In the genomic region with DNA sequence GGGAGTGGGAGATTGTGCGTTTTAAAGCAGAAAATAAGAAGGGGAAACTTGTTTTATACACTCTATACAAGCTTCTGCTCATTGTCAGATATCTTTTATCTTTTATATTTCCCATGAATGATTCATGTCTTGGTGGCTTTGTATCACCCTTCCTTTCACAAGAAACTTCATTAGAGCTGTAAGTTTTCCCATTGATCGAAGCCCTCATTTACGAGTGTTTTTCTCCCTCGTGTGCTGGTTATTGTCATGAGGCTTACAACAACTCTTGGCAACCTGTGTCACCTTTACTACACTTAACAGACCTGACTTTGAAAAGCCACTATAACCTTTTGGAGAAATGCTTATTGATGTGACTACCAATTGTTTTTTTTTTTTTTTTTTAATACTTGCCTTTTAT, we compare ENCODE assay signal across 27 mouse cellular contexts. TPM values are rescaled to one million over a fixed set of nuclear protein-coding genes. Genes with fewer than 3 reads are reported as not detected.
DNase-seq lines count a peak whose midpoint lies in the region; ATAC-seq and TF ChIP-seq lines count a peak whose summit lies in the region.
"Had no signal": no experiment of that assay in that cellular context is flagged by ENCODE, and none has a peak within 500 bp of the region (broad histone marks: within the 10 kb centered on the region; RNA-seq: fewer than 3 reads in every experiment).

No protein-coding gene starts in this region.

- WGBS in forebrain, embryonic 10.5 days = 33% methylated on average over 4 of the region's 4 CpGs
- WGBS in forebrain, postnatal 0 days = 24% methylated on average over 4 of the region's 4 CpGs
- 15% methylated on average over 4 of the region's 4 CpGs for WGBS in midbrain, embryonic 13.5 days
- 14% methylated on average over 4 of the region's 4 CpGs for WGBS in midbrain, embryonic 15.5 days
- 13% methylated on average over 4 of the region's 4 CpGs for WGBS in hindbrain, embryonic 14.5 days

- H3K4me3 ChIP-seq in forebrain, embryonic 10.5 days = no peak overlapping the region; the same call in 1 of the 2 replicates
- no peak overlapping the region for H3K4me3 ChIP-seq in forebrain, postnatal 0 days (ENCODE audit: low read depth, low read length)
- H3K4me3 ChIP-seq in midbrain, embryonic 13.5 days (replicated peaks) = no peak overlapping the region
- no peak overlapping the region for H3K4me3 ChIP-seq in midbrain, embryonic 15.5 days
- no peak overlapping the region for H3K4me3 ChIP-seq in hindbrain, embryonic 14.5 days (replicated peaks; ENCODE audit: low read length)
- H3K4me3 ChIP-seq: embryonic facial prominence, embryonic 10.5 days; heart, embryonic 12.5 days; limb, embryonic 10.5 days; liver, embryonic 15.5 days; stomach, embryonic 15.5 days had no signal

- peak overlapping the region; percentile 95 for H3K27ac ChIP-seq in forebrain, embryonic 10.5 days
- no peak overlapping the region for H3K27ac ChIP-seq in forebrain, postnatal 0 days (ENCODE audit: low read depth, low read length)
- H3K27ac ChIP-seq in midbrain, embryonic 13.5 days = peak overlapping the region; percentile 76
- no peak overlapping the region for H3K27ac ChIP-seq in midbrain, embryonic 15.5 days
- H3K27ac ChIP-seq in hindbrain, embryonic 14.5 days = peak overlapping the region; percentile 75
- H3K27ac ChIP-seq: embryonic facial prominence, embryonic 10.5 days; limb, embryonic 10.5 days; liver, embryonic 15.5 days; stomach, embryonic 15.5 days had no signal

- peaks cover 44% of the 10 kb centered on the region for H3K27me3 ChIP-seq in forebrain, embryonic 10.5 days (ENCODE audit: poor library complexity, severe bottlenecking)
- H3K27me3 ChIP-seq in forebrain, postnatal 0 days (ENCODE audit: insufficient read depth, low read length) = peaks cover 27% of the 10 kb centered on the region
- peaks cover 74% of the 10 kb centered on the region for H3K27me3 ChIP-seq in midbrain, embryonic 13.5 days
- H3K27me3 ChIP-seq in midbrain, embryonic 15.5 days (replicated peaks) = peaks cover 47% of the 10 kb centered on the region
- peaks cover 63% of the 10 kb centered on the region for H3K27me3 ChIP-seq in hindbrain, embryonic 14.5 days (ENCODE audit: control insufficient read depth, insufficient read depth, low read length)

- no peak for ATAC-seq in forebrain, postnatal 0 days
- ATAC-seq in midbrain, embryonic 13.5 days = no peak
- no peak for ATAC-seq in midbrain, embryonic 15.5 days (replicated peaks)
- ATAC-seq in hindbrain, embryonic 14.5 days (ENCODE audit: low FRiP score) = no peak
- ATAC-seq: CD4-positive, CD25-positive, alpha-beta regulatory T cell, adult 4 months; intestine, postnatal 0 days had no signal

- peaks cover 20% of the 10 kb centered on the region for H3K36me3 ChIP-seq in forebrain, embryonic 10.5 days (replicated peaks)
- no peaks in the 10 kb centered on the region for H3K36me3 ChIP-seq in forebrain, postnatal 0 days (ENCODE audit: insufficient read depth)
- no peaks in the 10 kb centered on the region for H3K36me3 ChIP-seq in midbrain, embryonic 13.5 days
- no peaks in the 10 kb centered on the region for H3K36me3 ChIP-seq in midbrain, embryonic 15.5 days (replicated peaks)
- no peaks in the 10 kb centered on the region for H3K36me3 ChIP-seq in hindbrain, embryonic 14.5 days (replicated peaks; ENCODE audit: control insufficient read depth, insufficient read depth)
- H3K36me3 ChIP-seq: embryonic facial prominence, embryonic 10.5 days; heart, embryonic 12.5 days; liver, embryonic 15.5 days; stomach, embryonic 15.5 days had no signal

- no peak for TF ChIP-seq CTCF in forebrain, postnatal 0 days (IDR thresholded peaks at IDR 0.05; ENCODE audit: low read depth)

- DNase-seq in forebrain, embryonic 10.5 days (ENCODE audit: extremely low spot score, low spot score) = no peak
- DNase-seq in forebrain, postnatal 0 days = no peak
- peak; percentile 24 for DNase-seq in hindbrain, embryonic 14.5 days (ENCODE audit: low spot score)
- DNase-seq in lung, postnatal 14 days = no peak
- DNase-seq in thymus, postnatal 14 days = no peak
- DNase-seq: adrenal gland, postnatal 14 days; gastrocnemius, postnatal 14 days; heart, adult 11 months; heart, postnatal 10 days; liver; thymus, postnatal 4 days had no signal

- no peak overlapping the region for H3K9ac ChIP-seq in forebrain, postnatal 0 days
- H3K9ac ChIP-seq in midbrain, embryonic 13.5 days (replicated peaks) = no peak overlapping the region
- H3K9ac ChIP-seq in midbrain, embryonic 15.5 days = no peak overlapping the region
- H3K9ac ChIP-seq in hindbrain, embryonic 14.5 days = no peak overlapping the region
- H3K9ac ChIP-seq: heart, embryonic 12.5 days; liver, embryonic 15.5 days; stomach, embryonic 15.5 days had no signal

- peaks cover 85% of the 10 kb centered on the region for H3K4me1 ChIP-seq in forebrain, embryonic 10.5 days
- peaks cover 13% of the 10 kb centered on the region for H3K4me1 ChIP-seq in forebrain, postnatal 0 days (ENCODE audit: insufficient read depth)
- peaks cover 44% of the 10 kb centered on the region for H3K4me1 ChIP-seq in midbrain, embryonic 13.5 days (replicated peaks)
- H3K4me1 ChIP-seq in midbrain, embryonic 15.5 days = peaks cover 25% of the 10 kb centered on the region
- H3K4me1 ChIP-seq in hindbrain, embryonic 14.5 days (replicated peaks; ENCODE audit: control insufficient read depth, insufficient read depth, low read length) = peaks cover 21% of the 10 kb centered on the region

- no peak overlapping the region for H3K4me2 ChIP-seq in forebrain, postnatal 0 days (ENCODE audit: low read depth)
- H3K4me2 ChIP-seq in midbrain, embryonic 13.5 days (replicated peaks) = no peak overlapping the region
- no peak overlapping the region for H3K4me2 ChIP-seq in midbrain, embryonic 15.5 days
- no peak overlapping the region for H3K4me2 ChIP-seq in hindbrain, embryonic 14.5 days (replicated peaks)
- H3K4me2 ChIP-seq: heart, embryonic 12.5 days; liver, embryonic 15.5 days; stomach, embryonic 15.5 days had no signal

- H3K9me3 ChIP-seq in forebrain, embryonic 10.5 days = no peaks in the 10 kb centered on the region
- no peaks in the 10 kb centered on the region for H3K9me3 ChIP-seq in forebrain, postnatal 0 days (ENCODE audit: low read length)
- H3K9me3 ChIP-seq in midbrain, embryonic 13.5 days = no peaks in the 10 kb centered on the region
- no peaks in the 10 kb centered on the region for H3K9me3 ChIP-seq in midbrain, embryonic 15.5 days
- no peaks in the 10 kb centered on the region for H3K9me3 ChIP-seq in hindbrain, embryonic 14.5 days (ENCODE audit: control insufficient read depth, low read length)
- H3K9me3 ChIP-seq: embryonic facial prominence, embryonic 10.5 days; heart, embryonic 12.5 days; limb, embryonic 10.5 days; liver, embryonic 15.5 days; stomach, embryonic 15.5 days had no signal

RNA-seq across cellular contexts. Expression of a gene that starts 4.6 kb away (rescaled TPM):
- 1.0 and 1.9 TPM in 2 replicates for polyA plus RNA-seq in forebrain, embryonic 10.5 days (2016; fragmentation: Nextera tagmentation; extraction: Ambion mirVana)
- 0.33 and 0.38 TPM in 2 replicates for total RNA-seq in forebrain, postnatal 0 days (2014; rRNA removed)
- 0.12 TPM in 1 of 2 replicates, not detected in the other for polyA plus RNA-seq in forebrain, postnatal 0 days (2015; fragmentation: Nextera tagmentation; extraction: Ambion mirVana)
- polyA plus RNA-seq in midbrain, embryonic 13.5 days (2015; fragmentation: Nextera tagmentation; extraction: Ambion mirVana) = 1.1 and 2.3 TPM in 2 replicates
- 0.91 and 1.1 TPM in 2 replicates for polyA plus RNA-seq in midbrain, embryonic 15.5 days (2015; fragmentation: Nextera tagmentation; extraction: Ambion mirVana)
- polyA plus RNA-seq in hindbrain, embryonic 14.5 days (2014; fragmentation: Nextera tagmentation; extraction: Ambion mirVana) = 0.50 and 1.2 TPM in 2 replicates
- total RNA-seq: adrenal gland, postnatal 14 days; gastrocnemius, postnatal 14 days; heart, postnatal 10 days; megakaryocyte progenitor cell, adult 5-6 weeks; monocyte, adult 5-6 weeks; neutrophil, adult 5-6 weeks had no signal
- polyA plus RNA-seq: CD4-positive, CD25-positive, alpha-beta regulatory T cell, adult 4 months; heart, embryonic 12.5 days; intestine, postnatal 0 days; kidney, embryonic 16.5 days; large intestine, adult 2 months; liver, embryonic 15.5 days; lung, embryonic 16.5 days; stomach, embryonic 15.5 days had no signal

RNA-seq across cellular contexts. Expression of a gene that starts 9.9 kb away (rescaled TPM):
- polyA plus RNA-seq in forebrain, embryonic 10.5 days (2016; fragmentation: Nextera tagmentation; extraction: Ambion mirVana) = 20.7 and 21.5 TPM in 2 replicates
- 13.9 and 22.8 TPM in 2 replicates for total RNA-seq in forebrain, postnatal 0 days (2014; rRNA removed)
- polyA plus RNA-seq in forebrain, postnatal 0 days (2015; fragmentation: Nextera tagmentation; extraction: Ambion mirVana) = 5.1 and 13.8 TPM in 2 replicates
- polyA plus RNA-seq in midbrain, embryonic 13.5 days (2015; fragmentation: Nextera tagmentation; extraction: Ambion mirVana) = 15.5 and 16.7 TPM in 2 replicates
- 13.0 and 14.0 TPM in 2 replicates for polyA plus RNA-seq in midbrain, embryonic 15.5 days (2015; fragmentation: Nextera tagmentation; extraction: Ambion mirVana)
- polyA plus RNA-seq in hindbrain, embryonic 14.5 days (2014; fragmentation: Nextera tagmentation; extraction: Ambion mirVana) = 11.6 and 14.0 TPM in 2 replicates
- total RNA-seq: adrenal gland, postnatal 14 days; gastrocnemius, postnatal 14 days; heart, postnatal 10 days; megakaryocyte progenitor cell, adult 5-6 weeks; neutrophil, adult 5-6 weeks had no signal
- polyA plus RNA-seq: CD4-positive, CD25-positive, alpha-beta regulatory T cell, adult 4 months; intestine, postnatal 0 days; large intestine, adult 2 months; liver, embryonic 15.5 days; lung, embryonic 16.5 days; stomach, embryonic 15.5 days had no signal

RNA-seq across cellular contexts. Expression of a gene that starts 19.7 kb away (rescaled TPM):
- polyA plus RNA-seq in forebrain, embryonic 10.5 days (2016; fragmentation: Nextera tagmentation; extraction: Ambion mirVana) = 7.0 and 7.3 TPM in 2 replicates
- 44.9 and 105 TPM in 2 replicates for total RNA-seq in forebrain, postnatal 0 days (2014; rRNA removed)
- 9.6 and 16.3 TPM in 2 replicates for polyA plus RNA-seq in forebrain, postnatal 0 days (2015; fragmentation: Nextera tagmentation; extraction: Ambion mirVana)
- 10.3 and 10.7 TPM in 2 replicates for polyA plus RNA-seq in midbrain, embryonic 13.5 days (2015; fragmentation: Nextera tagmentation; extraction: Ambion mirVana)
- polyA plus RNA-seq in midbrain, embryonic 15.5 days (2015; fragmentation: Nextera tagmentation; extraction: Ambion mirVana) = 9.6 and 9.9 TPM in 2 replicates
- 10.6 and 11.4 TPM in 2 replicates for polyA plus RNA-seq in hindbrain, embryonic 14.5 days (2014; fragmentation: Nextera tagmentation; extraction: Ambion mirVana)
- total RNA-seq: adrenal gland, postnatal 14 days; gastrocnemius, postnatal 14 days; heart, postnatal 10 days; megakaryocyte progenitor cell, adult 5-6 weeks; monocyte, adult 5-6 weeks; neutrophil, adult 5-6 weeks had no signal
- polyA plus RNA-seq: CD4-positive, CD25-positive, alpha-beta regulatory T cell, adult 4 months; heart, embryonic 12.5 days; intestine, postnatal 0 days; kidney, embryonic 16.5 days; large intestine, adult 2 months; liver, embryonic 15.5 days; lung, embryonic 16.5 days; stomach, embryonic 15.5 days had no signal

RNA-seq across cellular contexts. Expression of a gene that starts 34.8 kb away (rescaled TPM):
- 0.27 TPM in 1 of 2 replicates, not detected in the other for polyA plus RNA-seq in forebrain, embryonic 10.5 days (2016; fragmentation: Nextera tagmentation; extraction: Ambion mirVana)
- total RNA-seq in forebrain, postnatal 0 days (2014; rRNA removed) = 0.15 and 1.0 TPM in 2 replicates
- 0.23 TPM in 1 of 2 replicates, not detected in the other for polyA plus RNA-seq in forebrain, postnatal 0 days (2015; fragmentation: Nextera tagmentation; extraction: Ambion mirVana)
- polyA plus RNA-seq in midbrain, embryonic 13.5 days (2015; fragmentation: Nextera tagmentation; extraction: Ambion mirVana) = 0.43 and 0.73 TPM in 2 replicates
- polyA plus RNA-seq in midbrain, embryonic 15.5 days (2015; fragmentation: Nextera tagmentation; extraction: Ambion mirVana) = 0.51 and 0.77 TPM in 2 replicates
- polyA plus RNA-seq in hindbrain, embryonic 14.5 days (2014; fragmentation: Nextera tagmentation; extraction: Ambion mirVana) = 0.31 and 0.95 TPM in 2 replicates
- total RNA-seq: adrenal gland, postnatal 14 days; gastrocnemius, postnatal 14 days; heart, postnatal 10 days; left cerebral cortex, adult 8-10 months; megakaryocyte progenitor cell, adult 5-6 weeks; monocyte, adult 5-6 weeks; neutrophil, adult 5-6 weeks had no signal
- polyA plus RNA-seq: CD4-positive, CD25-positive, alpha-beta regulatory T cell, adult 4 months; heart, embryonic 12.5 days; intestine, postnatal 0 days; kidney, embryonic 16.5 days; large intestine, adult 2 months; limb, embryonic 10.5 days; liver, embryonic 15.5 days; lung, embryonic 16.5 days; stomach, embryonic 15.5 days had no signal

Comparison
In these comparisons a context has a peak if more than half of its experiments do, and no peak if none do; other contexts are left out.
1. H3K27ac ChIP-seq: peak in forebrain, embryonic 10.5 days (single experiment), midbrain, embryonic 13.5 days (single experiment) and hindbrain, embryonic 14.5 days (single experiment); none in forebrain, postnatal 0 days (single experiment) and midbrain, embryonic 15.5 days (single experiment).